Mouse (Mus musculus): ENCODE data around the gene Myo16.

- TF ChIP-seq POLR2A (IDR thresholded peaks at IDR 0.05; ENCODE audit: low read depth, low read length): no peak
- no peak for TF ChIP-seq CTCF (IDR thresholded peaks at IDR 0.05; ENCODE audit: extremely low read depth, insufficient read length, insufficient replicate concordance, low read depth, low read length)
Measured at GRCm38 (mm10) chr8:10474446-10474845, 320.7 kb downstream of the Myo16 start.

Measured in small intestine, adult 2 months (tissue).